Mouse (Mus musculus) megakaryocyte, embryonic 14.5 days (primary cell): ENCODE measurements at regions not wholly inside any gene's neighbourhood (a gene's known extent, or its start where the extent isn't known, plus 50 kb on each side); places are given as distances from the start of the nearest gene placed in this dataset.

Experiments used
- FLI1 ChIP-seq: IDR thresholded peaks from 2 replicates; pipeline ENCODE4 v1.6.1; 2012; ENCODE audit warnings: low read length, inconsistent platforms, mixed read lengths
- GATA1 ChIP-seq: IDR thresholded peaks from 3 replicates; pipeline ENCODE4 v1.6.1; 2012; ENCODE audit warnings: mixed read lengths, low read length, inconsistent platforms, borderline replicate concordance

- TF ChIP-seq GATA1: no peak
- no peak for TF ChIP-seq FLI1
Observed at GRCm38 (mm10) chr4:105336557-105336956, 179.4 kb downstream of the Plpp3 start.
